Mouse (Mus musculus) spleen, adult 2 months (tissue): Measurements from ENCODE around the gene Acsf3.

ENCODE experiments used
- CTCF ChIP-seq: fragments of 200-500 bp; IDR thresholded peaks from 2 replicates; pipeline ENCODE4 v1.5.1; 2011; ENCODE audit warnings: mild to moderate bottlenecking, inconsistent platforms; ENCODE audit not compliant: insufficient read depth, insufficient read length, insufficient replicate concordance; ENCODE audit errors: extremely low read depth
- POLR2A ChIP-seq: fragments of 200-500 bp; IDR thresholded peaks from 2 replicates; pipeline ENCODE4 v1.6.1; 2011; ENCODE audit warnings: low read depth, low read length, inconsistent platforms

DNA sequence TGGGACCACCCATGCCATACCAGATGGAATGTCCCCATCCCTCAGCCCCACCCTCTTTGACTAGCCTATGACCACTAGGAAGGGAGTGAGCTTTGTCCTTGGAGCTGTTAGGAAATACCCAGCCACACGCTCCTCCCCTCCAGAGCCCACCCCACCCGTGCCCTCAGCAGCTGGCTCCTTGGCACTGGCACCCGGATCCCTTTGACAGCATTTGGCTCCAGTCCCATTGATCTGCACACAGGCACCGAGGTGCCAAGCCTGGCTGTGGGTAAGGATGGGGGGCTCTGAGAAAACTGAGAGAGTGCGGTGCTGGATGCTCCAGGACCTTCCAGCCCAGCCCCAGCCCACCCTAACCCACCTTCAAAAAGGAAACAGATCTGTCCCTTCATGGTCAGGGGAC, 23.9 kb upstream of the Acsf3 start:
- TF ChIP-seq CTCF (no peak), POLR2A (no peak)
